Mouse (Mus musculus): ENCODE results near the gene Itpkc.

- TF ChIP-seq RAD21 (IDR thresholded peaks at IDR 0.05; ENCODE audit: low read depth, low read length) (no peak), MAX (IDR thresholded peaks at IDR 0.05; ENCODE audit: low read length) (no peak), HCFC1 (IDR thresholded peaks at IDR 0.05; ENCODE audit: low read depth, low read length) (no peak), EP300 (IDR thresholded peaks at IDR 0.05; ENCODE audit: low read length) (no peak), POLR2A (IDR thresholded peaks at IDR 0.05; ENCODE audit: low read depth, low read length) (no peak), NRF1 (IDR thresholded peaks at IDR 0.05; ENCODE audit: low read depth, low read length) (no peak), CTCF (conservative IDR thresholded peaks at IDR 0.05 in 1 of 2, IDR thresholded peaks at IDR 0.05 in 1 of 2; ENCODE audit: low read depth in 2 of 2, low read length in 2 of 2) (peak in 1 of 2 experiments; percentile 23; a peak in 1 of 4 replicates), CHD1 (IDR thresholded peaks at IDR 0.05; ENCODE audit: low read depth, low read length) (no peak), SMC3 (IDR thresholded peaks at IDR 0.05; ENCODE audit: low read depth, low read length) (no peak), USF1 (IDR thresholded peaks at IDR 0.05; ENCODE audit: low read depth, low read length) (no peak), ZKSCAN1 (IDR thresholded peaks at IDR 0.05; ENCODE audit: borderline replicate concordance, low read depth, low read length) (no peak), GABPA (IDR thresholded peaks at IDR 0.05; ENCODE audit: insufficient replicate concordance, low read depth, low read length) (no peak)
Observed at GRCm38 (mm10) chr7:27271423-27271822, 43.0 kb upstream of the Itpkc start.
